Mouse (Mus musculus) limb, embryonic 14.5 days (tissue): ENCODE measurements at regions not wholly inside any gene's neighbourhood (a gene's known extent, or its start where the extent isn't known, plus 50 kb on each side); places are given as distances from the start of the nearest gene placed in this dataset.

Experiments used
- ATAC-seq: fragments of 200-750 bp; cut with Nextera tagmentation; 2 replicates; pipeline ENCODE4 v1.8.0; 2017; ENCODE audit warnings: low read depth, moderate number of reproducible peaks, moderate TSS enrichment; ENCODE audit not compliant: low FRiP score
- DNase-seq: peaks from one replicate; pipeline ENCODE4 v3.0.0-alpha.2; 2015; ENCODE audit warnings: low spot score
- H3K27ac ChIP-seq: fragments of 300-500 bp; sonication (generic); replicated peaks from 2 replicates; pipeline ENCODE4 v1.5.1; 2014; ENCODE audit warnings: low read depth, mild to moderate bottlenecking, low read length, moderate library complexity, mixed read lengths
- H3K27me3 ChIP-seq: fragments of 300-500 bp; sonication (generic); 2 replicates; pipeline ENCODE4 v1.6.1; 2014; ENCODE audit warnings: low read length, mixed read lengths; ENCODE audit not compliant: control insufficient read depth, insufficient read depth
- H3K36me3 ChIP-seq: fragments of 300-500 bp; sonication (generic); 2 replicates; pipeline ENCODE4 v1.6.1; 2014; ENCODE audit warnings: mild to moderate bottlenecking, low read length, moderate library complexity, mixed read lengths; ENCODE audit not compliant: control insufficient read depth, insufficient read depth
- H3K4me1 ChIP-seq: fragments of 300-500 bp; sonication (generic); 2 replicates; pipeline ENCODE4 v1.6.1; 2014; ENCODE audit warnings: antibody characterized with exemption, low read length, mixed read lengths; ENCODE audit not compliant: control insufficient read depth, insufficient read depth
- H3K4me2 ChIP-seq: fragments of 300-500 bp; sonication (generic); replicated peaks from 2 replicates; pipeline ENCODE4 v1.6.1; 2014; ENCODE audit warnings: low read depth, mild to moderate bottlenecking, low read length, moderate library complexity; ENCODE audit not compliant: severe bottlenecking
- H3K4me3 ChIP-seq: fragments of 300-500 bp; sonication (generic); replicated peaks from 2 replicates; pipeline ENCODE4 v1.5.1; 2014; ENCODE audit warnings: low read length
- H3K9ac ChIP-seq: fragments of 300-500 bp; sonication (generic); 2 replicates; pipeline ENCODE4 v1.6.1; 2014; ENCODE audit warnings: mild to moderate bottlenecking, low read depth, low read length, moderate library complexity; ENCODE audit not compliant: severe bottlenecking
- H3K9me3 ChIP-seq: fragments of 300-500 bp; sonication (generic); 2 replicates; pipeline ENCODE4 v1.6.1; 2016; ENCODE audit warnings: low read length; ENCODE audit not compliant: control insufficient read depth
- POLR2A ChIP-seq: fragments of 200-500 bp; IDR thresholded peaks from 2 replicates; pipeline ENCODE4 v1.8.0; 2012; ENCODE audit warnings: inconsistent platforms, mild to moderate bottlenecking, moderate library complexity, borderline replicate concordance; ENCODE audit not compliant: insufficient read depth, insufficient read length; ENCODE audit errors: extremely low read depth
- WGBS: fragments of 180-500 bp; shearing (Covaris S2); extraction: QIAGEN DNeasy Blood & Tissue Kit; methylation state at CpG from one replicate; pipeline ENCODE4 v1.1.7; 2014; 5-methylcytosine and 5-hydroxymethylcytosine counted together

- TF ChIP-seq POLR2A, result no peak
- Histone ChIP-seq H3K4me3 (no peak overlapping the region), H3K4me2 (no peak overlapping the region), H3K4me1 (no peaks in the 10 kb centered on the region), H3K27ac (no peak overlapping the region), H3K36me3 (no peaks in the 10 kb centered on the region), H3K9me3 (no peaks in the 10 kb centered on the region), H3K9ac (no peak overlapping the region), H3K27me3 (no peaks in the 10 kb centered on the region)
- ATAC-seq, result no peak
- DNase-seq, result no peak
Measured at GRCm38 (mm10) chr11:48061501-48061900, 72.7 kb upstream of the Sgcd start.

GRCm38 (mm10) chr11:48051156-48051866 is 62.5 kb upstream of the Sgcd start:
- no peaks in the 10 kb centered on the region for H3K36me3 ChIP-seq
- no peaks in the 10 kb centered on the region for H3K27me3 ChIP-seq
- no peak overlapping the region for H3K27ac ChIP-seq
- H3K4me1 ChIP-seq, result no peaks in the 10 kb centered on the region
- H3K9me3 ChIP-seq, result no peaks in the 10 kb centered on the region
- H3K4me3 ChIP-seq, result no peak overlapping the region
- H3K4me2 ChIP-seq, result no peak overlapping the region
- 55% methylated on average over 3 of the region's 3 CpGs for WGBS
- TF ChIP-seq POLR2A, result no peak
- no peak overlapping the region for H3K9ac ChIP-seq
- ATAC-seq (0 out of 2 replicates have a peak, but pooled peaks have one; percentile 50), DNase-seq (peak; percentile 39)

- Histone ChIP-seq H3K4me3 (no peak overlapping the region), H3K36me3 (no peaks in the 10 kb centered on the region), H3K4me2 (no peak overlapping the region), H3K9me3 (no peaks in the 10 kb centered on the region), H3K27ac (no peak overlapping the region), H3K27me3 (no peaks in the 10 kb centered on the region), H3K9ac (no peak overlapping the region), H3K4me1 (no peaks in the 10 kb centered on the region)
- ATAC-seq, result no peak
- TF ChIP-seq POLR2A, result no peak
- DNase-seq, result no peak
- WGBS, result 84% methylated on average over 1 of the region's 1 CpGs
Measured at GRCm38 (mm10) chr11:48048311-48048710, 59.5 kb upstream of the Sgcd start.
